Mouse (Mus musculus) hindbrain, embryonic 16.5 days (tissue): Measurements from ENCODE around the gene Dnajc1. TPM values are rescaled to one million over a fixed set of nuclear protein-coding genes. Genes with fewer than 3 reads are reported as not detected.

ENCODE experiments used
- ATAC-seq: fragments of 200-750 bp; cut with Nextera tagmentation; 2 replicates; pipeline ENCODE4 v1.8.0; 2017; ENCODE audit warnings: moderate TSS enrichment, moderate library complexity
- H3K27ac ChIP-seq: fragments of 300-500 bp; sonication (generic); 2 replicates; pipeline ENCODE4 v1.5.1; 2014; ENCODE audit warnings: low read depth, mild to moderate bottlenecking, control low read depth, low read length, moderate library complexity
- H3K27me3 ChIP-seq: fragments of 300-500 bp; sonication (generic); replicated peaks from 2 replicates; pipeline ENCODE4 v1.6.1; 2014; ENCODE audit warnings: low read length; ENCODE audit not compliant: control insufficient read depth, insufficient read depth
- H3K36me3 ChIP-seq: fragments of 300-500 bp; sonication (generic); 2 replicates; pipeline ENCODE4 v1.6.1; 2014; ENCODE audit warnings: mild to moderate bottlenecking, low read length, moderate library complexity, mixed read lengths; ENCODE audit not compliant: control insufficient read depth, insufficient read depth
- H3K4me1 ChIP-seq: fragments of 300-500 bp; sonication (generic); 2 replicates; pipeline ENCODE4 v1.6.1; 2014; ENCODE audit warnings: low read depth, low read length; ENCODE audit not compliant: control insufficient read depth, insufficient read depth
- H3K4me2 ChIP-seq: fragments of 300-500 bp; sonication (generic); 2 replicates; pipeline ENCODE4 v1.6.1; 2014; ENCODE audit warnings: mild to moderate bottlenecking, low read length, control low read depth, moderate library complexity
- H3K4me3 ChIP-seq: fragments of 300-500 bp; sonication (generic); 2 replicates; pipeline ENCODE4 v1.5.1; 2014; ENCODE audit warnings: mild to moderate bottlenecking, low read length, control low read depth, moderate library complexity
- H3K9ac ChIP-seq: fragments of 300-500 bp; sonication (generic); 2 replicates; pipeline ENCODE4 v1.6.1; 2014; ENCODE audit warnings: low read depth, mild to moderate bottlenecking, control low read depth, low read length, moderate library complexity
- H3K9me3 ChIP-seq: fragments of 300-500 bp; sonication (generic); 2 replicates; pipeline ENCODE4 v1.6.1; 2014; ENCODE audit warnings: mild to moderate bottlenecking, low read length, moderate library complexity; ENCODE audit not compliant: control insufficient read depth
- WGBS: fragments of 180-500 bp; shearing (Covaris S2); extraction: QIAGEN DNeasy Blood & Tissue Kit; methylation state at CpG from one replicate; pipeline ENCODE4 v1.1.7; 2014; 5-methylcytosine and 5-hydroxymethylcytosine counted together
- polyA plus RNA-seq: library from polyadenylated mRNA; unstranded; fragments of >200 nt; fragmentation: Nextera tagmentation; extraction: Ambion mirVana; gene quantifications from 2 replicates; pipeline ENCODE4 v1.2.1, GENCODE M21; 2015

Dnajc1 gene
- polyA plus RNA-seq, 1 experiment from 2014 or later: 21.7 TPM

DNA sequence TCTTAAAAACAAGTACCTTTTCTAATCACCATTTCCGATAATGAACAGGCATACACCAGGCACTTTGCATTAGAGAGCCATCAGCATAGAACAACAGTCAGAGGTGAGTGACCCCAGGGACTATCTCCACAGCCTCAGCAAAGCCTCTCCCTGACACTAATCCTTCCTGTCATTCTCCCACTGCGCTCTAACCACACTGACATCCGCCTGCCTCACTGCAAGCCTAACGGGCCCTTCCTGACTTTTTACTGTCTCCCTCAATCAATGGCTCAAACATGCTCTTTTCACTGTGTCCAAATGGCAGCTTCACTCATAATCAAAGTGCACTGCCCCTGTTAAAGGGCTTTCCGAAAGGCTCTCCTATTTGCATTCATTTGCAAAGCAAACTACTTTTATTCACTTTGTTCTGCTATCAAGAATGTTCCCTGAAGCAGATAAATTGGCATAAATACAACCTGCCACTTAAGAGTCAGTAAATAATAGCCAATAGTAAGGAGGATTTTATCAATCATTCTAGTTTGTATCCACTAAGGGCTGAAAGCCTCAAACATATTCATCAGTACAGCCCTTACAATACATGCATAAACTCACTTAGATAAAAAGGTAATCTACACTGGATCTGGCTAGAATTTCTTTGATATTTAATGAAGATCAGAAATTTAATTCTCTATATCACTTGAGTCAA, 159.6 kb downstream of the Dnajc1 start:
- Histone ChIP-seq H3K27me3 (no peaks in the 10 kb centered on the region), H3K4me3 (no peak overlapping the region), H3K27ac (no peak overlapping the region), H3K9ac (no peak overlapping the region), H3K4me2 (no peak overlapping the region), H3K4me1 (peaks cover 3% of the 10 kb centered on the region; the same call in 1 of the 2 replicates), H3K9me3 (no peaks in the 10 kb centered on the region), H3K36me3 (no peaks in the 10 kb centered on the region)
- 12% methylated on average over 5 of the region's 5 CpGs for WGBS
- 0 out of 2 replicates have a peak, but pooled peaks have one; percentile 44 for ATAC-seq

DNA sequence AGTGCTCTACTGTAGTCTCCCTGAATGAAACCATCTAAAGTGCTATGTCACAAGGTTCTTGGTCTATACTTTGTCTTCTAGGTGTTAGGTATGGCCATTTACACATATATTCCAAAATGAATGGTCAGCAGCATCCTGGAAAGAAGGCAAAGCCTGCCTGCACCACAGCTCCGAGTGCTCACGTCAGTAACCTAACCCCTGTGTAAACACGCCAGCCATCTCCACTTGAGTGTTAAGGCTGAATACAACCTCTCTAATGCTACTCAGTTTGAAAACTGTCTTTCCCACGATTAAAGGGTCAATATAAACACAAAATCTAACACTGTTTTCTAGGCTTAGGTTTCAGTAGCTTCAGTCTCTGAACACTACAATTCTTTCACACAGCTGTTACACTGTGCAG, 161.5 kb downstream of the Dnajc1 start:
- H3K4me2 ChIP-seq: no peak overlapping the region

DNA sequence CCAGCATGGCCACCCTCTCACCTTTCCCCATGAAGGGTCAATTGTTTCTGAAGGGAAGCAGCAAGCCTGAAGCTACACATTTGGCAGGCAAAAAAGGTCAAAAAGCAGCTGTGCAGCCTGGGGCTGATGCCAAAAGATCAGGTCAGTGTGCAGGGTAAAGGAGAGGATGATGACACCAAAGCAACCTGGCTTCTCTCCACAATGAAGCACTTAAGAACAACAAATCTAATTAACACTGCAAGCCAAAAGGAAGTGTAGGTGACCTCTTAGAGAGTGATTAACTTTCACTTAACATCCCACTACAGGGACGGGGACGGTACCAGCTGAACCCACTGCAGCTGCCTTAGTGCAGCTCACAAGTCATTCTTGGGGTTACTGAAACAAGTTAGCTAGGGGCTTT, 163.4 kb downstream of the Dnajc1 start:
- Histone ChIP-seq H3K4me3 (no peak overlapping the region), H3K27me3 (no peaks in the 10 kb centered on the region), H3K9ac (no peak overlapping the region), H3K4me2 (no peak overlapping the region), H3K27ac (no peak overlapping the region), H3K9me3 (no peaks in the 10 kb centered on the region), H3K36me3 (no peaks in the 10 kb centered on the region), H3K4me1 (peaks cover 3% of the 10 kb centered on the region; the same call in 1 of the 2 replicates)
- ATAC-seq: no peak
- WGBS: 27% methylated on average over 2 of the region's 2 CpGs

More for the DNA sequence above, 161.5 kb downstream of the Dnajc1 start:
- Histone ChIP-seq H3K27me3 (no peaks in the 10 kb centered on the region), H3K9me3 (no peaks in the 10 kb centered on the region), H3K9ac (no peak overlapping the region), H3K27ac (no peak overlapping the region), H3K36me3 (no peaks in the 10 kb centered on the region), H3K4me3 (no peak overlapping the region), H3K4me1 (peaks cover 3% of the 10 kb centered on the region; the same call in 1 of the 2 replicates)
- WGBS: 69% methylated on average over 4 of the region's 4 CpGs
- ATAC-seq: no peak

DNA sequence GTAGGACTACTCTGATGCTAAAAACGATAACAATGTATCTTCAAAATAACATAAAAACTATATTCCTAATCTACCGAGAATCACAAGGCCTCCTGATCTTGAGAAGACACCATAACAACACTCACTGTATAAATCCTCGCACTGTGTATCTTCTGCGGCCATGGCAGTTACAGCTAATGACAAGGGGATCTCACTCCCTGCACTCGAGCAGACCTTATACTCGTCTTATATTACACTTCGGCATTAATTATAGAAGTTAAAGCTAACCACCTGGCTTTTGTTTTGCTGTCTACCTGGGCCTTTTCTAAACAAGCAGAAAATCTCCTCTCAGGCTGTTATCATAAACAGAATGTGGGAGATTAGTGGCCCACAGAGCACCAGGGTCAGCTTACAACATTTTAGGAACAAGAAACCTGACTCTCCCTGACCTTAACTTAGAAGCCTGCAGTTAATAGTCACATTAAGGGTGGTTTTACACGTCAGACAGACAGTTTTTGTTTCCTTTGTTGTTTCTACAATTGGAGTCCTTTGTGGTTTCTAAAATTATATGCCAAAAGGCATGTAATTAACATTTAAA, 164.1 kb downstream of the Dnajc1 start:
- no peaks in the 10 kb centered on the region for H3K36me3 ChIP-seq
- H3K9me3 ChIP-seq: no peaks in the 10 kb centered on the region
- no peak overlapping the region for H3K27ac ChIP-seq
- H3K27me3 ChIP-seq: no peaks in the 10 kb centered on the region
- no peak overlapping the region for H3K9ac ChIP-seq
- no peak overlapping the region for H3K4me2 ChIP-seq
- H3K4me1 ChIP-seq: peaks cover 3% of the 10 kb centered on the region; the same call in 1 of the 2 replicates
- 73% methylated on average over 8 of the region's 8 CpGs for WGBS
- H3K4me3 ChIP-seq: no peak overlapping the region
- ATAC-seq: no peak

DNA sequence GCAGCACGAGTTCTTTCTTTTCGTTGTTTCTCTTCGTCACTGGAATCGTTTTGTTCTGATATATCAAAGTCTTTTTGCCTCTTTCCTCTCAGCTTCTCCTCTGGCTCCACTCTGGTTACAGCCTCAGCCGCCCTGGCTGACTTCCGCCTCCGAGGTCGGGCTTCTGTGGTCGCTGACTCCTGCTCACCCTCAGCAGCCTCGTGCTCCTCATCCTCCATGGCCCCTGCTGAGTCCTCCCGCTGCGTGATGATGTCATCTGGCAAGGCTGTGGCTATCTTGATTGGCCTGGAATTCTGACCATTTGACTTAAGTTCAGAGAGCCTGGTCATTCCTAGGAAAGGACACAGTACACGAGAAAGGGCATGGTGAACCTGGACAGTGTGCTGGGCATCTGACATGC, 173.1 kb downstream of the Dnajc1 start:
- H3K4me2 ChIP-seq: no peak overlapping the region
- no peak for ATAC-seq
- no peak overlapping the region for H3K27ac ChIP-seq
- no peak overlapping the region for H3K4me3 ChIP-seq
- WGBS: 79% methylated on average over 13 of the region's 13 CpGs
- peaks cover 5% of the 10 kb centered on the region for H3K36me3 ChIP-seq
- H3K4me1 ChIP-seq: no peaks in the 10 kb centered on the region
- H3K27me3 ChIP-seq: no peaks in the 10 kb centered on the region
- H3K9me3 ChIP-seq: no peaks in the 10 kb centered on the region
- H3K9ac ChIP-seq: no peak overlapping the region

DNA sequence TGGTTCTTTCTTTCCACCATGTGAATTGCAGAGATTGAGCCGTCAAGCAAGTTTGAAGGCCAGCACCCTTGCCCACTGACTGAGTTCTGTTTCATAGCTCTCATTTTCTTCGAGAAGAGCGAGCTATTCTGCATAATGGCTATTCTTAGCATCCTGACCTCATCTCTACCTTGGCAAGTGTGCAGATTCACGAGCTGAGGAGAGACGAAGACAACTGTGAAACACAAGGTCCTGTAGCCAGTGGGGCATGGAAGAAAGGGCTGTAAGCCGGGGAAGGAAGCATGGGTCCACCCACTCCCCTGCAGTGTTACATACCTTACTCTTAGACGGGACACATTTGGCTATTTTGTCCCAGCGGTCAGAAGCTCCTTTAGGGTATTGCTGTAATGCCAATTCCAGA, 173.5 kb downstream of the Dnajc1 start:
- ATAC-seq: no peak
- no peak overlapping the region for H3K4me3 ChIP-seq
- no peak overlapping the region for H3K27ac ChIP-seq
- H3K4me1 ChIP-seq: no peaks in the 10 kb centered on the region
- no peaks in the 10 kb centered on the region for H3K9me3 ChIP-seq
- peaks cover 7% of the 10 kb centered on the region for H3K36me3 ChIP-seq
- no peaks in the 10 kb centered on the region for H3K27me3 ChIP-seq
- no peak overlapping the region for H3K4me2 ChIP-seq
- no peak overlapping the region for H3K9ac ChIP-seq
- WGBS: 70% methylated on average over 8 of the region's 8 CpGs

DNA sequence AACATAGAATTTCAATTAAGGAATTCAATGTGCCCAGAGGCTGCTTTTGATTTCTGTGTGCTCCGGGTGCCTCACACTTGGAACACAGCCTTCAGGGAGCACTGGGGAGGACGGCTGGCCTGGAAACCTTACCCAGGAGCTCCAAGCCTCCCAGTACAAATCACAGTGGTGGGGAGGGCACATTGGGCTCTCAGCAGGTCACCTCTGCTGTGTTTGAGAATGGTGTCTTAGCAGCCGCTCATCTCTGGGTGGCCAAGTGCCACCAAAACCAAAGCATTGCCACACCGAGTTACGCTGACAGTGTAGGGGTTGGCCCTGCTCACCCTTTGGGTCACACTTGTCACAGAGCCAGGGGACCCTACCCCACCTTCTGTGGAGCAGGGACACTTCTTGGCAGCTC, 174.1 kb downstream of the Dnajc1 start:
- WGBS: 54% methylated on average over 5 of the region's 5 CpGs
- Histone ChIP-seq H3K27ac (0 out of 2 replicates have a peak overlapping the region, but pooled peaks have one; percentile 32), H3K27me3 (no peaks in the 10 kb centered on the region), H3K36me3 (peaks cover 7% of the 10 kb centered on the region), H3K4me1 (no peaks in the 10 kb centered on the region), H3K9me3 (no peaks in the 10 kb centered on the region), H3K4me3 (no peak overlapping the region), H3K4me2 (no peak overlapping the region), H3K9ac (no peak overlapping the region)
- peak; percentile 40; the same call in 1 of the 2 replicates for ATAC-seq

DNA sequence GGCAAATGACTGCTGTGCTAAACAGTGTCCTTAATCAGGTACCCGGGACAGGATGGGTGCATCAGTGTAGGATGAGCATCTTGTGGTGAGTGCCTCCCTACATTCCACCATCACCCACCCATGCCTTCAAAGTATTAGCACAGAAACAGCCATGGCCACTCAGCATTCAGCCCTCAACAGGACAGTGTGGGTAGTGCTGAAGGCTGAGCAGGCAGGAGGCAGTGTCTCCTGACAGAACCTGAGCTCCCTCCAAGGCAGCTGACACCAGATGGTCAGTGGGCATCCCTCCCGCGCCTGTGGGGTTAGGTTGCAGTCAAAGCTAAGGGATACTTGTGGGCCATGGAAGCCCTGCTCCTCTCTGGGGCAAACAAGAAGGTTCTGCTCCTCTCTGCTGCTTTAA, 174.8 kb downstream of the Dnajc1 start:
- H3K4me3 ChIP-seq: no peak overlapping the region
- H3K9ac ChIP-seq: no peak overlapping the region
- peaks cover 7% of the 10 kb centered on the region for H3K36me3 ChIP-seq
- ATAC-seq: peak; percentile 60
- H3K4me2 ChIP-seq: no peak overlapping the region
- no peaks in the 10 kb centered on the region for H3K4me1 ChIP-seq
- no peaks in the 10 kb centered on the region for H3K9me3 ChIP-seq
- 73% methylated on average over 3 of the region's 3 CpGs for WGBS
- H3K27me3 ChIP-seq: no peaks in the 10 kb centered on the region
- H3K27ac ChIP-seq: no peak overlapping the region

DNA sequence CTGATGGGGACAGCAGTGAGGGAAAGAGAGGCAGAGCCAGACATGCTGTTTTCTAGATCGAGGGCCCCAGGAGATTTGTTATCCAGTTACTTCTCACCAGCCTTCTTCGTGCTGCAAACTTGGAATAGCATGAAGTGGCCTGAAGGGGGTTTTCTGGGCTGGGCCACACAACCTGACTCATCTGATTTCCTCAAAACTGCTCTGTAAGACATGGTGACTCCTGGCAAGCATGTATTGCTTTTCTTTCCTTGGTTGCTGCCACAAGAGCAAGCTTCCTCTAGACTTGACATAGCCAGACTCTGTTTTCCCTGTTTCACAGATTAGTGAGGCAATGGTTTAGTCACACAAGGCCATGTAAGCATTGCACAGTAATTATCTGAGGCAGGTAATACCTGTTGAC, 178.6 kb downstream of the Dnajc1 start:
- Histone ChIP-seq H3K36me3 (peaks cover 12% of the 10 kb centered on the region), H3K27me3 (no peaks in the 10 kb centered on the region), H3K4me1 (no peaks in the 10 kb centered on the region), H3K4me3 (no peak overlapping the region), H3K9me3 (no peaks in the 10 kb centered on the region), H3K4me2 (no peak overlapping the region), H3K9ac (no peak overlapping the region), H3K27ac (no peak overlapping the region)
- ATAC-seq: no peak
- 77% methylated on average over 2 of the region's 2 CpGs for WGBS
